Mouse (Mus musculus) kidney, adult 9 months (tissue): ENCODE measurements around the gene E2f2.
A peak's percentile ranks its signal among the peaks of the same experiment; 100 is the strongest.

ENCODE experiments used
- DNase-seq: peaks from one replicate; pipeline ENCODE4 v3.0.0; 2022

E2f2 gene

GRCm38 (mm10) chr4:136172011-136172541, at the start of gene E2f2:
Gene E2f2 (plus strand): TSS chr4:136172394.
- DNase-seq: peak; percentile 71

GRCm38 (mm10) chr4:136123111-136123791, 48.9 kb upstream of the E2f2 start:
- peak; percentile 53 for DNase-seq

GRCm38 (mm10) chr4:136123792-136124161, 48.4 kb upstream of the E2f2 start:
- no peak for DNase-seq

- DNase-seq: no peak
Observed at GRCm38 (mm10) chr4:136124581-136124980, 47.6 kb upstream of the E2f2 start.

- DNase-seq: no peak
Observed at GRCm38 (mm10) chr4:136125458-136125857, 46.7 kb upstream of the E2f2 start.

GRCm38 (mm10) chr4:136126019-136126418, 46.2 kb upstream of the E2f2 start:
- DNase-seq: peak; percentile 68

GRCm38 (mm10) chr4:136127670-136128069, 44.5 kb upstream of the E2f2 start:
- no peak for DNase-seq

GRCm38 (mm10) chr4:136129842-136130241, 42.4 kb upstream of the E2f2 start:
- no peak for DNase-seq

GRCm38 (mm10) chr4:136133801-136134200, 38.4 kb upstream of the E2f2 start:
- no peak for DNase-seq

GRCm38 (mm10) chr4:136134418-136134977, 37.7 kb upstream of the E2f2 start:
- no peak for DNase-seq

GRCm38 (mm10) chr4:136134978-136135873, 37.0 kb upstream of the E2f2 start:
- peak; percentile 32 for DNase-seq

GRCm38 (mm10) chr4:136135874-136136728, 36.1 kb upstream of the E2f2 start:
- DNase-seq: peak; percentile 64

GRCm38 (mm10) chr4:136139326-136140110, 32.7 kb upstream of the E2f2 start:
- DNase-seq: peak; percentile 68

- DNase-seq: peak; percentile 97
Observed at GRCm38 (mm10) chr4:136140327-136141250, 31.6 kb upstream of the E2f2 start.

- peak; percentile 45 for DNase-seq
Observed at GRCm38 (mm10) chr4:136142267-136143192, 29.7 kb upstream of the E2f2 start.

- DNase-seq: peak; percentile 98
Observed at GRCm38 (mm10) chr4:136143193-136143976, 28.8 kb upstream of the E2f2 start, which contains the start of gene Id3. Gene Id3 (plus strand): TSS chr4:136143497.

GRCm38 (mm10) chr4:136144126-136144926, 27.9 kb upstream of the E2f2 start:
- peak; percentile 87 for DNase-seq

GRCm38 (mm10) chr4:136144927-136145292, 27.3 kb upstream of the E2f2 start:
- DNase-seq: no peak
